Mouse (Mus musculus): ENCODE measurements around the gene Wscd1.

DNA sequence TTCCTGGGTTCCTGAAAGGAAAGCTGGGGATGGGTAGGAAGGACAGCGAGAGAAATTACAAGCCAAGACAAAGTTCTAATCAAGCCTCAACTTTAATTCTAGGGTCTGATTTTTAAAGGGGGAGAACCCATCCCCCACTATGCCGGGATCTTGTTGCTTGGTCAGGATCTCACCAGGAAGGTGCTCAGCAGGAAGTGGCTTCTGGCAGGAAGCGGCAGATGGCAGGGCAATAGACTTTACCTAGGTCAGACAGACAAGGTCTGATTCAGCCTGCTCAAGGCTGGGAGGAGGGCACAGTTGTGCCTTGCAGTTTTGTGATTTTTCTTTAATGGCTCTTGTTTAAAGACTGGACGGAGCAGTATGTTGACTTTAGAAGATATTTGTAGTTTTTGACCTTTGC lies 15.9 kb upstream of the Wscd1 start:
- TF ChIP-seq CTCF (IDR thresholded peaks at IDR 0.05; ENCODE audit: borderline replicate concordance, insufficient read depth, low read depth, low read length) (no peak), POLR2A (IDR thresholded peaks at IDR 0.05; ENCODE audit: borderline replicate concordance, insufficient read depth, low read length) (no peak)
